Mouse (Mus musculus) c-Kit-negative CD71-positive TER-119-positive erythroid progenitor cells, embryonic 14.5 days (primary cell): Measurements from ENCODE around the gene Ppp1r35.

Experiments
- DNase-seq: peaks from one replicate; pipeline ENCODE4 v3.0.0-alpha.2; 2013; ENCODE audit warnings: low read depth, low spot score

Gene Ppp1r35

GRCm38 (mm10) chr5:137826421-137826820 lies 47.8 kb downstream of the Ppp1r35 start:
- DNase-seq: no peak

GRCm38 (mm10) chr5:137828694-137829093 lies 50.0 kb downstream of the Ppp1r35 start:
- no peak for DNase-seq
